Mouse (Mus musculus) embryonic facial prominence, embryonic 15.5 days (tissue): ENCODE results near the gene Fat3. TPM values are rescaled to one million over a fixed set of nuclear protein-coding genes. Genes with fewer than 3 reads are reported as not detected.

Source experiments
- ATAC-seq: fragments of 200-750 bp; cut with Nextera tagmentation; 2 replicates; pipeline ENCODE4 v1.8.0; 2017; ENCODE audit warnings: low read depth, moderate TSS enrichment; ENCODE audit not compliant: insufficient number of reproducible peaks, low FRiP score, low TSS enrichment
- H3K27ac ChIP-seq: fragments of 300-500 bp; sonication (generic); replicated peaks from 2 replicates; pipeline ENCODE4 v1.5.1; 2015; ENCODE audit warnings: mild to moderate bottlenecking, inconsistent platforms
- H3K27me3 ChIP-seq: fragments of 300-500 bp; sonication (generic); 2 replicates; pipeline ENCODE4 v1.6.1; 2015; ENCODE audit warnings: inconsistent platforms
- H3K36me3 ChIP-seq: fragments of 300-500 bp; sonication (generic); 2 replicates; pipeline ENCODE4 v1.6.1; 2015; ENCODE audit warnings: mild to moderate bottlenecking, inconsistent platforms
- H3K4me1 ChIP-seq: fragments of 300-500 bp; sonication (generic); 2 replicates; pipeline ENCODE4 v1.6.1; 2015; ENCODE audit warnings: inconsistent platforms
- H3K4me2 ChIP-seq: fragments of 300-500 bp; sonication (generic); replicated peaks from 2 replicates; pipeline ENCODE4 v1.6.1; 2015; ENCODE audit warnings: mild to moderate bottlenecking, inconsistent platforms
- H3K4me3 ChIP-seq: fragments of 300-500 bp; sonication (generic); replicated peaks from 2 replicates; pipeline ENCODE4 v1.5.1; 2015; ENCODE audit warnings: mild to moderate bottlenecking, inconsistent platforms
- H3K9ac ChIP-seq: fragments of 300-500 bp; sonication (generic); 2 replicates; pipeline ENCODE4 v1.6.1; 2015; ENCODE audit warnings: inconsistent platforms
- H3K9me3 ChIP-seq: fragments of 300-500 bp; sonication (generic); replicated peaks from 2 replicates; pipeline ENCODE4 v1.6.1; 2016; ENCODE audit warnings: inconsistent platforms
- WGBS: fragments of 180-500 bp; shearing (Covaris S2); methylation state at CpG from one replicate; pipeline ENCODE4 v1.1.7; 2015; 5-methylcytosine and 5-hydroxymethylcytosine counted together
- polyA plus RNA-seq: library from polyadenylated mRNA; unstranded; fragments of >200 nt; fragmentation: Nextera tagmentation; extraction: Ambion mirVana; gene quantifications from 2 replicates; pipeline ENCODE4 v1.2.1, GENCODE M21; 2015

The Fat3 gene
- polyA plus RNA-seq, 1 experiment from 2014 or later = 3.2 TPM

GRCm38 (mm10) chr9:16275589-16275988 is 225.5 kb downstream of the Fat3 start:
- H3K27me3 ChIP-seq = no peaks in the 10 kb centered on the region
- no peak overlapping the region for H3K4me2 ChIP-seq
- H3K4me1 ChIP-seq = no peaks in the 10 kb centered on the region
- H3K9ac ChIP-seq = no peak overlapping the region
- no peak overlapping the region for H3K4me3 ChIP-seq
- H3K9me3 ChIP-seq = no peaks in the 10 kb centered on the region
- H3K36me3 ChIP-seq = no peaks in the 10 kb centered on the region
- H3K27ac ChIP-seq = no peak overlapping the region
- WGBS = 60% methylated on average over 2 of the region's 2 CpGs
- ATAC-seq = no peak

- no peaks in the 10 kb centered on the region for H3K36me3 ChIP-seq
- no peak overlapping the region for H3K27ac ChIP-seq
- no peaks in the 10 kb centered on the region for H3K27me3 ChIP-seq
- WGBS = 62% methylated on average over 4 of the region's 4 CpGs
- ATAC-seq = no peak
- no peak overlapping the region for H3K4me3 ChIP-seq
- no peak overlapping the region for H3K4me2 ChIP-seq
- H3K4me1 ChIP-seq = no peaks in the 10 kb centered on the region
- no peak overlapping the region for H3K9ac ChIP-seq
- H3K9me3 ChIP-seq = no peaks in the 10 kb centered on the region
Measured at GRCm38 (mm10) chr9:16274130-16274529, 227.0 kb downstream of the Fat3 start.

- Histone ChIP-seq H3K27me3 (no peaks in the 10 kb centered on the region), H3K36me3 (no peaks in the 10 kb centered on the region), H3K9ac (no peak overlapping the region), H3K9me3 (no peaks in the 10 kb centered on the region), H3K4me2 (no peak overlapping the region), H3K4me1 (no peaks in the 10 kb centered on the region), H3K4me3 (no peak overlapping the region), H3K27ac (no peak overlapping the region)
- no peak for ATAC-seq
- 69% methylated on average over 1 of the region's 1 CpGs for WGBS
Measured at GRCm38 (mm10) chr9:16272810-16273209, 228.3 kb downstream of the Fat3 start.

GRCm38 (mm10) chr9:16270768-16271114 is 230.3 kb downstream of the Fat3 start:
- Histone ChIP-seq H3K4me2 (no peak overlapping the region), H3K4me1 (no peaks in the 10 kb centered on the region), H3K9ac (no peak overlapping the region), H3K9me3 (no peaks in the 10 kb centered on the region), H3K36me3 (no peaks in the 10 kb centered on the region), H3K27me3 (no peaks in the 10 kb centered on the region), H3K27ac (0 out of 2 replicates have a peak overlapping the region, but pooled peaks have one; percentile 9), H3K4me3 (no peak overlapping the region)
- no peak for ATAC-seq

- ATAC-seq = no peak
- Histone ChIP-seq H3K4me1 (peaks cover 5% of the 10 kb centered on the region; the same call in 1 of the 2 replicates), H3K9ac (no peak overlapping the region), H3K4me3 (no peak overlapping the region), H3K27ac (0 out of 2 replicates have a peak overlapping the region, but pooled peaks have one; percentile 9), H3K36me3 (no peaks in the 10 kb centered on the region), H3K27me3 (no peaks in the 10 kb centered on the region), H3K4me2 (no peak overlapping the region), H3K9me3 (no peaks in the 10 kb centered on the region)
- WGBS = 48% methylated on average over 4 of the region's 4 CpGs
Measured at GRCm38 (mm10) chr9:16270056-16270767, 230.9 kb downstream of the Fat3 start.

GRCm38 (mm10) chr9:16265519-16265918 is 235.6 kb downstream of the Fat3 start:
- no peak overlapping the region for H3K27ac ChIP-seq
- 50% methylated on average over 4 of the region's 4 CpGs for WGBS
- H3K4me3 ChIP-seq = no peak overlapping the region
- H3K27me3 ChIP-seq = no peaks in the 10 kb centered on the region
- H3K4me2 ChIP-seq = no peak overlapping the region
- no peak overlapping the region for H3K9ac ChIP-seq
- peak; percentile 60; the same call in 1 of the 2 replicates for ATAC-seq
- H3K9me3 ChIP-seq = no peaks in the 10 kb centered on the region
- H3K36me3 ChIP-seq = no peaks in the 10 kb centered on the region
- H3K4me1 ChIP-seq = peaks cover 7% of the 10 kb centered on the region; the same call in 1 of the 2 replicates

GRCm38 (mm10) chr9:16257241-16257840 is 243.7 kb downstream of the Fat3 start:
- Histone ChIP-seq H3K9me3 (no peaks in the 10 kb centered on the region), H3K27me3 (no peaks in the 10 kb centered on the region), H3K9ac (no peak overlapping the region), H3K36me3 (no peaks in the 10 kb centered on the region), H3K4me3 (no peak overlapping the region), H3K4me2 (no peak overlapping the region), H3K27ac (no peak overlapping the region), H3K4me1 (no peaks in the 10 kb centered on the region)
- ATAC-seq = no peak
- WGBS = 63% methylated on average over 3 of the region's 3 CpGs

GRCm38 (mm10) chr9:16256577-16257207 is 244.4 kb downstream of the Fat3 start:
- 67% methylated on average over 2 of the region's 2 CpGs for WGBS
- ATAC-seq = no peak
- Histone ChIP-seq H3K4me3 (no peak overlapping the region), H3K27ac (no peak overlapping the region), H3K36me3 (no peaks in the 10 kb centered on the region), H3K4me1 (no peaks in the 10 kb centered on the region), H3K9me3 (no peaks in the 10 kb centered on the region), H3K4me2 (no peak overlapping the region), H3K9ac (no peak overlapping the region), H3K27me3 (no peaks in the 10 kb centered on the region)

GRCm38 (mm10) chr9:16246741-16247140 is 254.3 kb downstream of the Fat3 start:
- H3K36me3 ChIP-seq = no peaks in the 10 kb centered on the region
- H3K27me3 ChIP-seq = no peaks in the 10 kb centered on the region
- no peaks in the 10 kb centered on the region for H3K9me3 ChIP-seq
- no peak overlapping the region for H3K9ac ChIP-seq
- no peak overlapping the region for H3K4me2 ChIP-seq
- no peak overlapping the region for H3K4me3 ChIP-seq
- no peak for ATAC-seq
- no peaks in the 10 kb centered on the region for H3K4me1 ChIP-seq
- no peak overlapping the region for H3K27ac ChIP-seq
- WGBS = 82% methylated on average over 4 of the region's 4 CpGs

GRCm38 (mm10) chr9:16231575-16231974 is 269.5 kb downstream of the Fat3 start:
- no peak for ATAC-seq
- Histone ChIP-seq H3K4me3 (no peak overlapping the region), H3K9me3 (no peaks in the 10 kb centered on the region), H3K27me3 (no peaks in the 10 kb centered on the region), H3K27ac (no peak overlapping the region), H3K4me1 (no peaks in the 10 kb centered on the region), H3K9ac (no peak overlapping the region), H3K36me3 (no peaks in the 10 kb centered on the region), H3K4me2 (no peak overlapping the region)
- WGBS = 49% methylated on average over 4 of the region's 4 CpGs

- H3K9ac ChIP-seq = no peak overlapping the region
- H3K9me3 ChIP-seq = no peaks in the 10 kb centered on the region
- no peak for ATAC-seq
- no peaks in the 10 kb centered on the region for H3K4me1 ChIP-seq
- no peaks in the 10 kb centered on the region for H3K36me3 ChIP-seq
- no peak overlapping the region for H3K27ac ChIP-seq
- no peak overlapping the region for H3K4me2 ChIP-seq
- no peaks in the 10 kb centered on the region for H3K27me3 ChIP-seq
- H3K4me3 ChIP-seq = no peak overlapping the region
- 74% methylated on average over 5 of the region's 5 CpGs for WGBS
Measured at GRCm38 (mm10) chr9:16228919-16229318, 272.2 kb downstream of the Fat3 start.
